Mouse (Mus musculus) heart, adult 2 months (tissue): ENCODE results near the gene Lime1.

Source experiments
- CTCF ChIP-seq: fragments of 200-600 bp; IDR thresholded peaks from 2 replicates; pipeline ENCODE4 v1.8.1; 2022; ENCODE audit warnings: antibody characterized with exemption, mild to moderate bottlenecking, moderate library complexity
- EP300 ChIP-seq: fragments of 200-500 bp; IDR thresholded peaks from 2 replicates; pipeline ENCODE4 v1.6.1; 2011; ENCODE audit warnings: low read depth, low read length, control low read depth; ENCODE audit not compliant: insufficient read depth
- POLR2A ChIP-seq: fragments of 200-500 bp; IDR thresholded peaks from 2 replicates; pipeline ENCODE4 v1.6.1; 2011; ENCODE audit warnings: mild to moderate bottlenecking, low read depth, low read length, control low read depth; ENCODE audit not compliant: insufficient read depth

DNA sequence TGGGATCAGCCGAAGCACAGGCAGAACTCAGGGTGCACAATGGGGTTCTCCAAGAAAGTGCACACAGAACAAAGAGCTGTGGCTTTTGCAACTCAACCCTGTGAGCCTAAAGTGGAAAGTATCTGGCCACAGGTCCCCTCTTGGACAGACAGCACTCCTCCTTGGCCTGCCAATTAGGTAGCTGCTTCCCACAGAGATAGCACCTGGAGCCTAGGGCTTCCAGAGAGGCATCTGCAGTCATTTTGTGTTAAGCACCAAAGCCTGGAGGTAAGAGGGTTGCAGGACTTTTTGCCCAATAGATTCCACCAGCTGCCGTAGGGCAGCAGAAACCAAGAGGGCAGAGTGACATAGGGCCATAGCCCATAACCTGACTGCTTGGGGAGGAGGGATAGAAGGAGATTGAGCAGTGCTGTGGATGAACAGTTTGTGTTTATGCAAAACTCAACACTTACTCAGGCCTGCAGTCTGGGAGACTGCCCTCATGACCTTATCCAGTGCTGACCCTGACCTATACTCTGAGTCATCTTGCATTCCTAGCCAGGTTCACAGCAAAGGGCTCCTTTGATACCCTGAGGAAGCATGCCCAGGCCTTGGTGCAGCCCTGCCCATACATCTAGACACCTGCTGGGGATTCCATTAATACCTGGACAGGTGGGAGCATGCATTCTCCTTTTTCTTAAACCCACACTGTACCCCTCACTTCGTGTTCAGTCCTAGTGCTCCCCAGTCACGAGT is 10.4 kb downstream of the Lime1 start:
- TF ChIP-seq EP300: no peak
- TF ChIP-seq POLR2A: no peak
- no peak for TF ChIP-seq CTCF
